Mouse (Mus musculus) erythroid progenitor cell, adult 5-6 weeks (primary cell): ENCODE results near the gene Pdcd5. TPM values are rescaled to one million over a fixed set of nuclear protein-coding genes. Genes with fewer than 3 reads are reported as not detected.

ENCODE experiments used
- ATAC-seq: replicated peaks from 2 replicates; pipeline ENCODE4 v1.8.0; 2016; ENCODE audit warnings: moderate number of reproducible peaks, mild to moderate bottlenecking, moderate TSS enrichment, inconsistent platforms; ENCODE audit not compliant: poor library complexity, low FRiP score, severe bottlenecking
- total RNA-seq, 2 experiments: library from RNA; stranded (forward) in 1 of 2; stranded (reverse) in 1 of 2; fragments of 150-400 nt in 1 of 2; fragments of 186-747, 209-891 nt in 1 of 2; gene quantifications; 2 replicates each; pipeline versions ENCODE4 v1.2.3 to v1.2.4; 2015 to 2017; ENCODE audit warnings: low replicate concordance in 2 of 2

The Pdcd5 gene
- total RNA-seq (2015; ENCODE audit: low replicate concordance), result 75.3 and 96.4 TPM in 2 replicates
- 31.2 TPM in 1 of 2 replicates, not detected in the other for total RNA-seq (2017; ENCODE audit: low replicate concordance)

- ATAC-seq, result peak; percentile 78
These were observed at the start of gene Pdcd5 for GRCm38 (mm10) chr7:35647101-35647698. Gene Pdcd5 (minus strand): TSS chr7:35647521.

DNA sequence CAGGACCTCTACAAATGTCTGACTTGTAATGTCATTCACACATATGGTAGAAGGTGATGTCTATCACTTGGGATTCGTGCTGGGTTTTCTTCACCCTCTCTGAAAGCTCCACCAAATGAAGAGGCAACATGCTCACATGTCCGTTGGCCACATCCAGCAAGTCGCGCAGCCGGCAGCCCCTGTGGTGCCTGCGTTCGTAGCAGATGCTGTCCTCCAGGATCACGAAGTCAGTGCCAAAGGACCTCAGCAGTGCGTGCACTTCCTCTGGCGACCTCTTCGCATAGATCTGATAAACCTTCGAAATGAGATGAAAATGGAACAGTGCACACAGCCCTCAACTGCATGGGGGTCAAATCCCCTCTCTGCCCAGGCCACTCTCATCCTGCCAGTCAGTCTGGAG is 45.3 kb upstream of the Pdcd5 start:
- ATAC-seq, result no peak

DNA sequence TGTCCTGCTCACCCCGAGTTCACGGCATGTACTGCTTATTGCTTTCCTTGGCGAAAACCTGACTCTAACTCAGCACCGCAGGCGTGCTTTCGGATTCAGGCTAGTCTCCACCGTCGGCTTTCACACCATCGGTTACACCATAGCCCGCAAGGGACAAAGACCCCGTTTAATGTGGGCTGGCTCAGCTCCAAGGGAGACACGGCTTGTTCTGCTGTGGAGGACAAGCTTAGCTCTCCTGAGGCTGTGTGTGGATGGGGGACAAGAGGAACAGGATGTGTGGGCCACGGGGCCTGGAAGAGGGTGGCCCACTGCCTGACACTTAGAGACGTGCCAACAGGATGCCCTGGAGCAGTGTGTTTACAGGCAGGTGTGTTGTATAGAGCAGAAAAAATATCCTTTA is 44.8 kb upstream of the Pdcd5 start:
- ATAC-seq, result no peak

GRCm38 (mm10) chr7:35688781-35689349 is 41.5 kb upstream of the Pdcd5 start:
- no peak for ATAC-seq

DNA sequence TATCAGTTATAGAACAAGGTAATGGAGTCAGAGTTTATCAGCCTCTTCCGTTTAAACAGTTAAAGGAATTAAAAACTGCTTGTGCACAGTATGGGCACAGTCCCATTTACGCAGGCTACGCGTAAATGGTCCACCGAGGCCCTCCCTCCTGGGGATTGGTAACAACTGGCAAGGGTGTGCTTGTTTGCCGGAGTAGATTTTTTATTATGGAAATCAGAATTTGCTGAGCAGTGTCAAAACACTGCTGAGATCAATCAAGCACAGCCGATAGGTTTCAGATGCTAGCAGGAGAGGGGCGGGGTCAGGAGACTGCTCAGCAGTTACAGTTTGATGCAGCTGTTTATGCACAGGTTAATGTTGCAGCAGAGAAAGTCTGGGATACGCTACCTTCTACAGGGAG is 41.0 kb upstream of the Pdcd5 start:
- ATAC-seq, result no peak

DNA sequence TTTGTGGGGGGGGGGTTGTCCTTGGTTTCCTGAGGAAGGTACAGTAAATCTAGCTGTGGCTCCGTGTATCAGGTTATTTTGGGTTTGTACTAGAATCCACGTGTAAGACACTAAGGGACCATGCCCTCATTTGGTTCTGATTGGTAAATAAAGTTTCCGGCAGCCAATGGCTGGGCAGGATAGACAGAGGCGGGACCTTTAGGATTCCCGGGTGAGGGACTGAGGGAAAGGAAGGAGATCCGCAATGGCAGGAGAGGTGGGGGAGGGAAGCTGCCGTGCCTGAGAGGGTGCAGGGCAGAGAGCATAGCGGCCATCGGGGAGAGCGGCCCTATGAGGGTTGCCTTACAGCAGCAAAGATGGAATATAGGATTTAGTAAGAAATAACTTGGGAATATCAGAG is 39.9 kb upstream of the Pdcd5 start:
- ATAC-seq, result no peak

GRCm38 (mm10) chr7:35686756-35687155 is 39.4 kb upstream of the Pdcd5 start:
- ATAC-seq, result no peak

- no peak for ATAC-seq
These were observed 38.9 kb upstream of the Pdcd5 start for GRCm38 (mm10) chr7:35686216-35686615.

DNA sequence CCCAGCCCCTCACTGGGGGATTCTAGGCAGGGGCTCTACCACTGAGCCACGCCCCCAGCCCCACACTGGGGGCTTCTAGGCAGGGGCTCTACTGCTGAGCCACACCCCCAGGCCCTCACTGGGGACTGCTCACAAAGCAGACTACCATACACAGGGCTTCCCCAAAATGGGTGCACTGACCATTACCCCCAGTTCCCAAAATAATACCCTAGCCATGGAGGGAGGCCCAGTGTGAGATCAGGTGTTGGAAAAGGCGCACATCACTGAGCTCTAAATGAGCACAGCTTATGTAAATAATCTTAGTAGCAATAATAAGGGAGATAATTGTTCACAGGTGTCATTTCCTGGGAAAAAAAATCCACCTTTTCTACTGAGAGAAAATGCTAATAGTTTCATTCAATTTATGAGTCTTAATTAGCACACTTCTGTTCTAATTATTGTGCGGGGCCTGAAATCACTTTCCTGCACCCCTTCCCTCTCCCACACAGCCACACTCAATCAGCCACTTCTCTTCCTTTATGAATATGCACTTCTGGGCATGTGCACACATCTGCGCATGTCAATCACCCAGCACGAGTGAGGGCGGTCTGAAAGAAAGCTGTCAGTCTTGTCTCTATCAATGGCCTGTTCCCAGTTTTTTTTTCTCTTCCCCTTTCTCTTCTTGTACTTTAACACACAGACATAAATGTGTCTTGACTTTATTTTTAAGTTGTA is 36.2 kb upstream of the Pdcd5 start:
- no peak for ATAC-seq

GRCm38 (mm10) chr7:35681559-35681958 is 34.2 kb upstream of the Pdcd5 start:
- no peak for ATAC-seq

GRCm38 (mm10) chr7:35678976-35679375 is 31.7 kb upstream of the Pdcd5 start:
- no peak for ATAC-seq

GRCm38 (mm10) chr7:35668066-35669041 is 21.0 kb upstream of the Pdcd5 start:
- ATAC-seq, result no peak

GRCm38 (mm10) chr7:35663790-35664376 is 16.6 kb upstream of the Pdcd5 start:
- ATAC-seq, result no peak

DNA sequence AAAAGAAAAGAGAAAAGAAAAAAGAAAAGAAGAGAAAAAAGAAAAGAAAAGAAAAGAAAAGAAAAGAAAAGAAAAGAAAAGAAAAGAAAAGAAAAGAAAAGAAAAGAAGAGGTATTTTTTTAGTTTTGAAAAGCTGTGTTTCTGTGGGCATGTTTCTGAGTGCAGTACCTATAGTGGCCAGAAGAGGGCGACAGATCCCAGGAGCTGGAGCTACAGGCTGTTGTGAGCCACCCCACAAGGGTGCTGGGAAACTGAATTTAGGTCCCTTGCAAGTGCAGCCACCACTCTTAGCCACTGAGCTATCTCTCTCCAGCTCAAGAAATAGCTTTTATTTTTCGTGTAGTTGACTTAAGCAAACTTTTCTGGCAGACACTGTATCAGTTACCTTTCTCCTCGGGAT is 11.9 kb upstream of the Pdcd5 start:
- 0 out of 2 replicates have a peak, but pooled peaks have one; percentile 39 for ATAC-seq

DNA sequence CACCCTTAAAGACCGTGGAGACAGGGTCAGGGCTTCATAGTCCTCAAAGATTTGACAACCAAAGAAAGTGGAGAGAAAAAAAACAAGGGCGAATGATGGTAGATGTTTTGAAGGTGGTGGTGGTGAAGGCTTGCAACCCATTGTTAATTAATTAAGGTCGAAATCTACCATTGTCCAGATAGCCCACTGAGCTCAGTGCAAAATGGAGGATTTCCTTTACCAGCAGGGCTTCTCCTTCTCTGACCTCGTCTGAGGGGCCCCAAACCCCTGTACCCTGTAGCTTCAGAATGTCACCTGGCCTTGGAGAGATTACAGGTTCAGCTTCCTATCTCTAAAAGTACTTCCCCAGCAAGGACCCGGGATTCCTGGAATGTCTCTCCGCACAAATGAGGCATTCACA is 10.5 kb upstream of the Pdcd5 start:
- ATAC-seq, result no peak

GRCm38 (mm10) chr7:35651583-35652270 is 4.4 kb upstream of the Pdcd5 start:
- no peak for ATAC-seq

GRCm38 (mm10) chr7:35650716-35651410 is 3.5 kb upstream of the Pdcd5 start:
- no peak for ATAC-seq

DNA sequence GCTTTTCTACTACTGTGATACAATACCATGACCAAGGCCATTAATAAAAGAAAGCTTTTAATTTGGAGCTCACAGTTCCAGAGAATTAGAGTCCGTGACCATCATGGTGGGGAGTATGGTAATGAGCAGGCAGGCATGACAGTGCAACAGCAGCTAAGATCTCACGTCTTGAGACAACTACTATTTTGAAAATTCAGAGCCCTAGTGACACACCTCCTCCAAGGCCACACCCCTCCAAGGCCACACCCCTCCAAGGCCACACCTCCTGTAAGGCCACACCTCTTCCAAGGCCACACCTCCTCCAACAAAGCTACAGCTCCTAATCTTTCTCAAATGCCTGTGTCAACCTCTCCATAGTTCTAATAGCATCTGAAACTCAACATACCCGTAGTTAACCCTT is 1.8 kb upstream of the Pdcd5 start:
- ATAC-seq, result peak; percentile 64
